Comparison of ENCODE assay signal across 23 mouse cellular contexts in the genomic region with DNA sequence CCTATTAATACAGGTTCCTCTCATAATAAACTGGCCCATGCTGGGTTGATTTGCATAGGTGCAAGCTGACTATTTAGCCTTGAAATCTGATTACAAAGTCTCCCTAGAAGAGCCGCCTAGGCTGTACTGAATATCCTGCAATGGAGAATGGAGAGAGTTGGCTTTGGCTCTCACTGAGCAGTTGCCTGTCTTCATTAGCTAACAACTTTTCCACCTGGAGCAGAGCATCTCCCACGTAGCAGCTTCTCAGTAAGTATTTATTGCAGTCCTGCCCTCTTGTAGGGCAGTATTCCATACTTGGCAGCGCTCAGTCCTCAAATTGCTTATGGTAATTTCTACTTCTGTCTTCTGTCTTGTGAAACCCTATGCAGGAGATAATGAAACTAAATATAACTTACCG.
DNase-seq lines count a peak whose midpoint lies in the region; ATAC-seq and TF ChIP-seq lines count a peak whose summit lies in the region.
"Had no signal": no experiment of that assay in that cellular context is flagged by ENCODE, and none has a peak within 500 bp of the region (broad histone marks: within the 10 kb centered on the region; RNA-seq: fewer than 3 reads in every experiment).

No protein-coding gene starts in this region.

- no peak for TF ChIP-seq CTCF in kidney, adult 2 months (conservative IDR thresholded peaks at IDR 0.05; ENCODE audit: insufficient read depth, insufficient read length, low read depth, low read length)

- no peak overlapping the region for H3K4me3 ChIP-seq in embryonic facial prominence, embryonic 13.5 days
- H3K4me3 ChIP-seq in embryonic facial prominence, embryonic 10.5 days, result no peak overlapping the region
- H3K4me3 ChIP-seq in kidney, embryonic 15.5 days (replicated peaks), result no peak overlapping the region
- no peak overlapping the region for H3K4me3 ChIP-seq in kidney, adult 2 months (ENCODE audit: insufficient read depth, low read depth, low read length)
- H3K4me3 ChIP-seq: embryonic facial prominence, embryonic 12.5 days; forebrain, embryonic 13.5 days; heart, adult 2 months; heart, embryonic 15.5 days; hindbrain, embryonic 13.5 days had no signal

- TF ChIP-seq POLR2A in kidney, adult 2 months (IDR thresholded peaks at IDR 0.05; ENCODE audit: low read depth, low read length), result no peak

- H3K4me2 ChIP-seq in embryonic facial prominence, embryonic 13.5 days, result peak overlapping the region; percentile 29
- H3K4me2 ChIP-seq in kidney, embryonic 15.5 days, result no peak overlapping the region
- H3K4me2 ChIP-seq: embryonic facial prominence, embryonic 12.5 days; forebrain, embryonic 13.5 days; heart, embryonic 11.5 days; heart, embryonic 15.5 days; hindbrain, embryonic 13.5 days had no signal

- H3K9ac ChIP-seq in embryonic facial prominence, embryonic 13.5 days, result no peak overlapping the region
- no peak overlapping the region for H3K9ac ChIP-seq in kidney, embryonic 15.5 days
- H3K9ac ChIP-seq: embryonic facial prominence, embryonic 12.5 days; forebrain, embryonic 13.5 days; heart, embryonic 15.5 days; hindbrain, embryonic 13.5 days had no signal

- peaks cover 39% of the 10 kb centered on the region for H3K27me3 ChIP-seq in embryonic facial prominence, embryonic 13.5 days
- H3K27me3 ChIP-seq in embryonic facial prominence, embryonic 10.5 days (replicated peaks; ENCODE audit: low read depth, poor library complexity, severe bottlenecking), result no peaks in the 10 kb centered on the region
- no peaks in the 10 kb centered on the region for H3K27me3 ChIP-seq in kidney, embryonic 15.5 days
- H3K27me3 ChIP-seq in kidney, adult 2 months (replicated peaks; ENCODE audit: control insufficient read depth, insufficient read depth, low read length), result no peaks in the 10 kb centered on the region; the same call in 1 of the 2 replicates
- H3K27me3 ChIP-seq: forebrain, embryonic 13.5 days; heart, embryonic 15.5 days; hindbrain, embryonic 13.5 days had no signal

- WGBS in embryonic facial prominence, embryonic 13.5 days, result 30% methylated on average over 4 of the region's 4 CpGs
- WGBS in embryonic facial prominence, embryonic 10.5 days, result 67% methylated on average over 4 of the region's 4 CpGs
- WGBS in kidney, embryonic 15.5 days, result 44% methylated on average over 4 of the region's 4 CpGs
- WGBS in kidney, adult 2 months, result 48% methylated on average over 4 of the region's 4 CpGs

- H3K27ac ChIP-seq in embryonic facial prominence, embryonic 13.5 days, result no peak overlapping the region
- no peak overlapping the region for H3K27ac ChIP-seq in embryonic facial prominence, embryonic 10.5 days (replicated peaks)
- H3K27ac ChIP-seq in kidney, embryonic 15.5 days, result no peak overlapping the region
- H3K27ac ChIP-seq in kidney, adult 2 months (ENCODE audit: insufficient read depth, low read depth, low read length), result no peak overlapping the region
- H3K27ac ChIP-seq: embryonic facial prominence, embryonic 12.5 days; forebrain, embryonic 13.5 days; heart, adult 2 months; heart, embryonic 15.5 days; hindbrain, postnatal 0 days had no signal

- DNase-seq in embryonic facial prominence, embryonic 10.5 days (ENCODE audit: low spot score), result no peak
- DNase-seq in kidney, adult 2 months, result no peak
- peak; percentile 47 for DNase-seq in layer of hippocampus, adult 9-11 months
- DNase-seq in layer of hippocampus, adult 18-20 months (ENCODE audit: low spot score in 2 of 2), result no peak
- DNase-seq in MN1 (ENCODE audit: low spot score), result no peak
- DNase-seq: adrenal gland, postnatal 14 days; B cell, adult 2 months; cerebellum, adult 8-10 months; cerebellum, postnatal 14 days; embryo, embryonic 11 days; gastrocnemius, postnatal 14 days; heart, adult 2 months; heart, postnatal 14 days had no signal

- peaks cover 11% of the 10 kb centered on the region for H3K4me1 ChIP-seq in embryonic facial prominence, embryonic 13.5 days
- H3K4me1 ChIP-seq in embryonic facial prominence, embryonic 10.5 days, result 0 out of 2 replicates have a peak, but pooled peaks cover 10% of the 10 kb centered on the region
- H3K4me1 ChIP-seq in kidney, embryonic 15.5 days, result 0 out of 2 replicates have a peak, but pooled peaks cover 7% of the 10 kb centered on the region
- H3K4me1 ChIP-seq in kidney, adult 2 months (ENCODE audit: control insufficient read depth, insufficient read depth, low read length), result no peaks in the 10 kb centered on the region
- H3K4me1 ChIP-seq: heart, embryonic 15.5 days had no signal

- H3K9me3 ChIP-seq in embryonic facial prominence, embryonic 13.5 days, result no peaks in the 10 kb centered on the region
- no peaks in the 10 kb centered on the region for H3K9me3 ChIP-seq in embryonic facial prominence, embryonic 10.5 days
- no peaks in the 10 kb centered on the region for H3K9me3 ChIP-seq in kidney, embryonic 15.5 days (replicated peaks)
- H3K9me3 ChIP-seq: embryonic facial prominence, embryonic 12.5 days; forebrain, embryonic 13.5 days; heart, embryonic 15.5 days; hindbrain, embryonic 13.5 days had no signal

- ATAC-seq in embryonic facial prominence, embryonic 13.5 days (ENCODE audit: insufficient number of reproducible peaks, insufficient read depth, low FRiP score, low TSS enrichment, low read depth), result no peak
- peak; percentile 47 for ATAC-seq in kidney, embryonic 15.5 days (replicated peaks; ENCODE audit: low FRiP score)
- ATAC-seq: activated CD4-positive, CD25-positive, alpha-beta regulatory T cell, adult 4 months; CD4-positive, CD25-positive, alpha-beta regulatory T cell, adult 4 months; hindbrain, postnatal 0 days had no signal

- H3K36me3 ChIP-seq in embryonic facial prominence, embryonic 13.5 days, result no peaks in the 10 kb centered on the region
- H3K36me3 ChIP-seq in embryonic facial prominence, embryonic 10.5 days (replicated peaks), result no peaks in the 10 kb centered on the region
- no peaks in the 10 kb centered on the region for H3K36me3 ChIP-seq in kidney, embryonic 15.5 days
- no peaks in the 10 kb centered on the region for H3K36me3 ChIP-seq in kidney, adult 2 months (ENCODE audit: control insufficient read depth, insufficient read depth, low read length)
- H3K36me3 ChIP-seq: embryonic facial prominence, embryonic 12.5 days; heart, embryonic 15.5 days; hindbrain, embryonic 13.5 days had no signal
